Mouse (Mus musculus): Measurements from ENCODE around the gene Sirt2.

Sirt2 gene

DNA sequence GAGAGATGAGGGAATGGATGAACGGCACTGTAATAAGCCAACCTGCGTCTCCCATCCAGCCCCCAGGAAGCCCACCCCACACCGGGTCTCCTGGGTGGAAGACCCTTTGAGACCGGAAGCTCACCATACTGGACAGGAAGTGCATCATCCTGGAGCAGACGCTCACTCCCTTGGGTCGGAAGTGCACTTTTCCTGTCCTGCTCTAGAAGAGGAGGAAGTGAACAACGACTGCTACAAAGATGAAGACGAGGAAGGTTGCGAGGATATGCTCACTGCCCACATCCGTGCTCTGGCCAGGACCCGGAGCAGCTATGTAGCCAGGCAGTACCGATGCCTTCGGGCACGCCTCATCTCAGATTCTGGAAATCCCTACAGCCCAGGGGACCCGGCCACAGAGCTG, 29.3 kb downstream of the Sirt2 start:
- DNase-seq (ENCODE audit: low read depth, low spot score), result no peak

GRCm38 (mm10) chr7:28796562-28796975, 30.0 kb downstream of the Sirt2 start:
- DNase-seq (ENCODE audit: low read depth, low spot score), result peak; percentile 79

- no peak for DNase-seq (ENCODE audit: low read depth, low spot score)
Measured at GRCm38 (mm10) chr7:28799994-28800393, 33.5 kb downstream of the Sirt2 start.

GRCm38 (mm10) chr7:28801451-28801850, 34.9 kb downstream of the Sirt2 start:
- no peak for DNase-seq (ENCODE audit: low read depth, low spot score)

- DNase-seq (ENCODE audit: low read depth, low spot score), result peak; percentile 54
Measured at GRCm38 (mm10) chr7:28801901-28802670, 35.6 kb downstream of the Sirt2 start.

DNA sequence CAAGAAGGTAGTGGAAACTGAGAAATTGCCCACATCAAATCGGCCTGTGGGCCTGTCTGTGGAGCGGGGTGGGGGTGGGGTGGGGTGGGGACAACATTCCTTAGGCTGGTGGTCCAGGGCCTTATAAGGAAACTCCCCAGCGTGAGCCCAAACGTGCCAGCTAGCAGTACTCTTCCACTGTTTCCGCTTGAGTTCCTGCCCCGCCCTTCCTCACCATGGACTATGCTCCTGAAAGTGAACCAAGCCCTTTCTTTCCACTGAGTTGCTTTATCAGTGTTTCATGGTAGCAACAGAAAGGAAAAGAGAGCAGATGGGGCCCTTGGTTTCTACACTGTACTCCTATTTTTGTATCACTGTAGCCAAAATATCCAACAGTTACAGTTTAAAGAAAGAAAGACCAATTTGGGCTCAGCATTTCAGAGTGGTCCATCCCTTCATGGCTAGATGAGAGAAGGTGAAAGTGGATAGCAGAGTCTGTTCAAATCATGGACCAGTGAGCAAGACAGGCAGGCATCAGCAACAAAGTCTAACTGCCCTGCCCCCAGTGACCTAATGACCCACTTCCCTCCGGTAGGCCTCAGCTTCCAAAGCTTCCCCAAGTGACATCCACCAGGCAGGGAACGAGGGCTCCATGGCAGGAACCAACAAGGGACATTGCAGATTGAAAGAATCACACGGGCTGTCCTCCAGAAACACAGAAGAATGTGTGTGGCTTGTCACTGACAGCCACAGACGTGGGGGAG, 36.5 kb downstream of the Sirt2 start:
- DNase-seq (ENCODE audit: low read depth, low spot score), result no peak

DNA sequence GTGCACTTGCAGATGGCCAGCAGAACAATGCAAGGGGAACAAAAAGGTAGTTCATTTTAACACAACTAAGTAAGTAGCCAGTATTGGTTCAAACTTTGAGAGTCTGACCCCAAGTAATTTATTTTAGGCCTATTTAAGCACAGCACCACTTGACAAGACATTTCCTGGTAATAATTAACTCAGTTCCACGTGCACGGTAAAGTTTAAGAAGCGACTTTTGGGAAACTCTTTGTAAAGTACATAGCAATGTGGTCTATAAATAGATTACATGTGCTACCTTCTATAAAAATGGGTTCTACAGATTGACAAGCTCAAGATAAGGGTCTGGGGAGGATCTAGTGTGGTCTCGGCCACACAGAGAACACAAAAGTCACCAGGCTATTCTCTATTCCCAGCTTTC, 37.2 kb downstream of the Sirt2 start:
- no peak for DNase-seq (ENCODE audit: low read depth, low spot score)

DNA sequence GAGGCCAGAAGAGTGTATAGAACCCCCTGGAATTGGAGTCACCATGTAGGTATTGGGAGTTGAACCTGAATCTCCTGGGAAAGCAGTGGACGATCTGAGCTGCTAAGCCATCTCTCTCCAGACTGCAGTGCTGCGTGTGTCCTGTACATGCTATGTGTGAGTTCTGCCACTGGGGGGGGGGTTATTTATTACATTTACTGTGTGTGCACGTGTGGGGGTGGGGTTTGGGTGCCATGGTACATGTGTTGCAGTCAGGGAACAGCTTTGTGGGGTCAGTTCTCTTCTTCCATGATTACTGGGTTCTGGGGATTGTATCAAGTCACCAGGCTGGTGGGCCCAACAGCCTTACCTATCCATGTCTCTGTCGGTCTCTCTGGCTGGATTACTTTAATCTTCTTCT, 40.3 kb downstream of the Sirt2 start:
- DNase-seq (ENCODE audit: low read depth, low spot score), result no peak

DNA sequence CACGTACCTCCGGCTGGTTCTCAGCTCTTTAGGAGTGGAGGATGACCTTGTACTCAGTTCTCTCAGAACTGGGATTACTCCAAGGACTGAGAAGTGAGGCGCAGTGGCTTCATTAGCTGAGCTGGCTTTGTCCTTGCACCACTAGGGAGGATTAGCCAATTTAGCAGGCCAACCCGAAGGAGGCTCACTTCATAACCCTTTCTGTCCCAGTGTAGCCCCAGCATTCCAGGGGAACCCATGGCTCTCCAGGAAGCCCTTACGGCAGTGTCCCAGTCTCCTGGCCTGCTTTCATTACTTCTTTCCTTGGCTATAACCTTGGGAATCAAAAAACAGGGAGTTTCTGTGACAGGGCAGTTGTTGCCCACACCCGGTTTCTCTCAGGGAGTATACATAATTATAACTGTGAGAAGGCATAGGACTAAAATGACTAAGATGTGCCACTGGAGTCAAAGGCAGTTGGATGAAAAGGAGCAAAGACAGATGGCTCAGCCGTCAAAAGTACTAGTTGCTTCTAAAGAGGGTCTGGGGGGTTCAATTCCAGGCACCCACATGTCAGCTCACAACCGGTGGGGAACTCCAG, 41.2 kb downstream of the Sirt2 start:
- DNase-seq (ENCODE audit: low read depth, low spot score), result no peak

GRCm38 (mm10) chr7:28808221-28808941, 41.8 kb downstream of the Sirt2 start, which contains the start of gene Hnrnpl:
TSS of gene Hnrnpl (plus strand) at chr7:28808541.
- peak; percentile 73 for DNase-seq (ENCODE audit: low read depth, low spot score)

DNA sequence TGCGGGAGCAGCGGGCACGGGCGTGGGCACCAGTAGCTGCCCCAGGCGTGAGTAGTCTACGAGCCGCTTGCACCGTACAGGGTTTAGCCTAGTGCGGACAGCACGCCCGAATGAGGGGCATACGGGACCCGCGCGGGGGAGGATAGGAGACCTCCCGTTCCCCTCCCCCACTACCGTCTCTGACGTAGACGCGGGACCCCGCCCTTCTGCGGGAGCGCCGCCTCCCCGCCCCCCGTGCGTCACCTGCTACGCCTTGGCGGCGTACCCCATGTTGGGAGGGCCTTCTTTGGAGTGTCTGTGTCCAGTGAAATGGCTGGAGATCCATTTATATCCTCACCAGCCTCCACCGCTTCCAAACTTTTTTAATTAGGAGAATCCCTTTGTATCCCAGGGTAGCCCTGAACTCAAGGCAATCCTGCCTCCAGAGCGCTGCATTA, 42.4 kb downstream of the Sirt2 start:
- DNase-seq (ENCODE audit: low read depth, low spot score), result peak; percentile 95

- DNase-seq (ENCODE audit: low read depth, low spot score), result peak; percentile 57
Measured at GRCm38 (mm10) chr7:28809401-28810089, 43.0 kb downstream of the Sirt2 start.

DNA sequence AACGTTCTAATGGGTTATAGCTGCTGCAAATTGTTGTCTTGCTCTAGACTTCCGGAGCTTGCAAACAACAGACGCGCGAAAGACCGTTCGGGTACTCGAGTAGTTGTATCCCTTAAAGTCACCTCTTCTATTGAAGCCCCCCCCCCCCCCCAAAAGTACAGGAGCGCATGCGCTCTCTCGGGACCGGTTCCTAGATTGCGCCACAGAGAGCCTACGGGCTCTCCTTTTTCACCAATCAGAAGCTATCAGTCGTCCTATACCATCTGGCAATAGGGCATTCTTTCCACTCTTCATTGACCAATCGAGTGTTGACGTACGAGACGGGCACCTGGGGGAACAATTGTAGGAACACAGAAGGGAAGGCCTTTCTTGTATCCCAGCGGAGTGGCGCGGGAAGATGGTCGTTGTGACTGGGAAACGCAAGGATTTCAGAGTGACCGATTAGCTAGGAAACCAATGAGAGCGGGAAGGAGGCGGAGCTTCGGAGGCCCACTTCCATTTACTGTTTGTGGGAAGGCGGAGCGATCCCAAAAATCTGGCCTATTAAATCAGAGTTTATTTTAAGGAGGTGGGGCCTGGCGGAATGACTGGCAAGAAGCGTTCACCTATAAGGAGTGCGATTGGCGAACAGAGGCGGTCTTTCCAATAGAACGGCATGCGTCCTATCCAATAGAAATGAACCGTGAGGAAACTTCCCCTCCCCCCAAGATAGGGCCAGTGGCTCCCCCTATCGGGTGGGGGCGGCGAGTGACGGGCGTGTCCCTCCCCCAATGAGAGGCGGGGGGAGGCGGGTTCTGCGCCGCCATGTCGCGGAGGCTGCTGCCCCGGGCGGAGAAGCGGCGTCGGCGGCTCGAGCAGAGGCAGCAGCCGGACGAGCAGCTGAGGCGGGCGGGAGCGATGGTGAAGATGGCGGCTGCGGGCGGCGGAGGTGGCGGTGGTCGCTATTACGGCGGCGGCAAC, 43.9 kb downstream of the Sirt2 start:
- peak; percentile 99 for DNase-seq (ENCODE audit: low read depth, low spot score)

DNA sequence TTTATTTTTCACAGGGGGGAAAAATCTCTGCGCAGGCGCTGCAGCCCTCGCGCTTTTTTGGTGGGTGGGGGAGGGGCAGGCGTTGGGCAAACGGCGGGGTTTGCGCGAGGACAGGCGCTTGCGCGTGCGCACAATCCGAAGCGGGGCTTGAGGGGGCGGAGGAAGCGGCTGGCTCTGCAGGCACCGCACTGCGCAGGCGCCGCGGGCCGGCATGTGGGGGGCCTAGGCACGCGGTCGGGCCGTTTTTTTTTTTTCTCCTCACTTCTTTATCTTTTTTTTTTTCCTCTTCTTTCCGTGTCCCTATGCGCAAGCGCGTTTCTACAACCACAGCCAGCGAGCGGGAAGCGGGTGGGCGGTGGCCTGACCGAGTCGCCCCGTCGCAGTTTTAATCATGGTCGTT, 44.7 kb downstream of the Sirt2 start:
- DNase-seq (ENCODE audit: low read depth, low spot score), result peak; percentile 97

- no peak for DNase-seq (ENCODE audit: low read depth, low spot score)
Measured at GRCm38 (mm10) chr7:28811640-28812275, 45.2 kb downstream of the Sirt2 start.

DNA sequence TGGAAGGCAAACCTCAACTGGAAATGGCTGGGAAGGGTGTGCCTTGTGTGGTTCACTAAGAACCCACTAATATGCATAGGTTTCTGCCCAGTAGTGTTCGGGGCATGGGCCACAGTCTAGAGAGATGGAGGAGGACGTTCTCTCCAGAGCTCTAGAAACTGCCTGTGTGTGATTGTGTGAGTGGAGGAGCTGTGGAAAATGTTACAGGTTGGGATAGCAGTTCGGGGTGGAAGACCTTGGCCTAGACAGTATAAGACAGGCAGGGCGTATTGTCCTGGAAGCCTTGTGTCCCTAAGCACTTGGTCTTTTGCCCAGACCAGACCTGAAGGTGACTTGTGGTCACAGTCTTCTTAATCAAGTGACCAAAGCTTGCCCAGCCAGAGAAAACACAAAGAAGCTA, 45.9 kb downstream of the Sirt2 start:
- DNase-seq (ENCODE audit: low read depth, low spot score), result no peak

- no peak for DNase-seq (ENCODE audit: low read depth, low spot score)
Measured at GRCm38 (mm10) chr7:28812949-28813348, 46.4 kb downstream of the Sirt2 start.

DNA sequence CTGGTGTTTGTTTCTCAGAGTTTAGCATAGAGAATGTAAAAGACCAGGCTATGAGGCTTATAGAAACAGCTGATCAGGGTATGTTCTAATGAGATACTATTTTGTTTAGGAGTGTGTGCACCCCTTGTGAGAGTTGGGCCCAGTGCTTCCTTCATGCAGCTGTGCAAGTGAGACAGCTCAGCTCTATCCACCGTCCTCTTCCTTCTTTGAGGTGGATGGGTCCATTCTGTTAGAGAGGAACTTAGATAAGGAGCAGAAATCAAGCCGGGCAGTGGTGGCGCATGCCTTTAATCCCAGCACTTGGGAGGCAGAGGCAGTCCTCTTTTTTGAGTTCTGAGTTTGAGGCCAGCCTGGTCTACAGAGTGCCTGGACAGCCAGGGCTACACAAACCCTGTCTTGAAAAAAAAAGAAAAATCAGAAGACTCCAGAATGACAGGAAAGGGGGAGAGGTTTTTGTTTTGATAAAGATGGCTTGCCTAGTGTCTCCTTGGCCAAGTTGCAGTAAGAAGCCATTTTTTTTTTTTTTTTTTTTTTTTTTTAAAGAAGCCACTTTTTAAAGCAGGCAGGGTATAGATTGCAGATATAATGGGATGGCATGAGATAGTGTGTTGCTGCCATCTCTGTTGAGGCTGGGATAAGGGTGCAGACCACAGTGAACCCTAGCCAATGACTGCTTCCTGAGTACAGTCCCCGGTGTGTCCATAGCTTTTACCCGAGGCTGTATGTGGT, 47.9 kb downstream of the Sirt2 start:
- no peak for DNase-seq (ENCODE audit: low read depth, low spot score)

DNA sequence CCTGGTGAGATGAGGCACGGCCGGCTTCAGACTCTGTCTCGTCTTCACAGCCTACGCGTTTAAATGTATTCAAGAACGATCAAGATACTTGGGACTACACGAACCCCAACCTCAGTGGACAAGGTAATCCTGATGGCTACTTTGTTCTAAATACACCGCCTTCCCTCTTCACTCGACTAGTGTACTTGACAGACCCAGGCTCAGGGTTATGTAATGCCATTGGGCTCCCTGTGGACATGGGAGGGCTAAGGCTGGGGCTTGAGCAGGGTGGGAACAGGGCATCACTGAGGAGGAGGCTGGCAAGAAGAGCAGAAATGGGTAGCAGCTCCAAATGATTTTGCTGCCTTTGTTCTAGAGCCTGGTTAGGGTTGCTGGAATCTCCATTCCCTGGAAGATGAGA, 48.7 kb downstream of the Sirt2 start:
- no peak for DNase-seq (ENCODE audit: low read depth, low spot score)

All from mesoderm, embryonic 11.5 days (tissue).